Mouse (Mus musculus): ENCODE results near the gene Rgcc. TPM values are rescaled to one million over a fixed set of nuclear protein-coding genes. Genes with fewer than 3 reads are reported as not detected.

Rgcc gene
- total RNA-seq, 2 experiments from 2014 or later = 154 to 227 TPM

- DNase-seq = peak; percentile 45
Observed at GRCm38 (mm10) chr14:79300641-79301350, 649 bp downstream of the Rgcc start.

GRCm38 (mm10) chr14:79299796-79300195 lies 1.6 kb downstream of the Rgcc start:
- peak; percentile 66 for DNase-seq

GRCm38 (mm10) chr14:79299230-79299629 lies 2.2 kb downstream of the Rgcc start:
- no peak for DNase-seq

- DNase-seq = no peak
Observed at GRCm38 (mm10) chr14:79298314-79298992, 3.0 kb downstream of the Rgcc start.

- DNase-seq = no peak
Observed at GRCm38 (mm10) chr14:79296836-79297235, 4.6 kb downstream of the Rgcc start.

- no peak for DNase-seq
Observed at GRCm38 (mm10) chr14:79296201-79296600, 5.2 kb downstream of the Rgcc start.

- no peak for DNase-seq
Observed at GRCm38 (mm10) chr14:79295579-79295978, 5.9 kb downstream of the Rgcc start.

GRCm38 (mm10) chr14:79294950-79295349 lies 6.5 kb downstream of the Rgcc start:
- DNase-seq = no peak

- DNase-seq = no peak
Observed at GRCm38 (mm10) chr14:79294051-79294814, 7.2 kb downstream of the Rgcc start.

- peak; percentile 53 for DNase-seq
Observed at GRCm38 (mm10) chr14:79293119-79293780, 8.2 kb downstream of the Rgcc start.

GRCm38 (mm10) chr14:79291629-79292028 lies 9.8 kb downstream of the Rgcc start:
- no peak for DNase-seq

GRCm38 (mm10) chr14:79290683-79291425 lies 10.6 kb downstream of the Rgcc start:
- DNase-seq = no peak

GRCm38 (mm10) chr14:79289909-79290308 lies 11.5 kb downstream of the Rgcc start:
- peak; percentile 59 for DNase-seq

- no peak for DNase-seq
Observed at GRCm38 (mm10) chr14:79288280-79288679, 13.2 kb downstream of the Rgcc start.

GRCm38 (mm10) chr14:79287251-79287863 lies 14.1 kb downstream of the Rgcc start:
- DNase-seq = no peak

GRCm38 (mm10) chr14:79285549-79285948 lies 15.9 kb downstream of the Rgcc start:
- DNase-seq = no peak

GRCm38 (mm10) chr14:79284616-79285015 lies 16.8 kb downstream of the Rgcc start:
- DNase-seq = no peak

- DNase-seq = no peak
Observed at GRCm38 (mm10) chr14:79283952-79284351, 17.5 kb downstream of the Rgcc start.

GRCm38 (mm10) chr14:79281894-79282553 lies 19.4 kb downstream of the Rgcc start:
- DNase-seq = no peak

- DNase-seq = no peak
Observed at GRCm38 (mm10) chr14:79280456-79280855, 21.0 kb downstream of the Rgcc start.

GRCm38 (mm10) chr14:79279494-79279893 lies 22.0 kb downstream of the Rgcc start:
- no peak for DNase-seq
